Mouse (Mus musculus) embryonic facial prominence, embryonic 10.5 days (tissue): ENCODE results near the gene Bri3. TPM values are rescaled to one million over a fixed set of nuclear protein-coding genes. Genes with fewer than 3 reads are reported as not detected.
"Not testable (repeated sequence)": the region's sequence is repeated elsewhere in the genome, so short reads cannot be mapped to it uniquely, and the experiment has no call there.

ENCODE experiments used
- DNase-seq: peaks from one replicate; pipeline ENCODE4 v3.0.0-alpha.2; 2017; ENCODE audit warnings: low spot score
- H3K27ac ChIP-seq: fragments of 300-500 bp; sonication (generic); replicated peaks from 2 replicates; pipeline ENCODE4 v1.5.1; 2016; ENCODE audit warnings: mild to moderate bottlenecking
- H3K27me3 ChIP-seq: fragments of 300-500 bp; sonication (generic); replicated peaks from 2 replicates; pipeline ENCODE4 v1.6.1; 2016; ENCODE audit warnings: low read depth, mild to moderate bottlenecking; ENCODE audit not compliant: poor library complexity, severe bottlenecking
- H3K36me3 ChIP-seq: fragments of 300-500 bp; sonication (generic); replicated peaks from 2 replicates; pipeline ENCODE4 v1.6.1; 2016; ENCODE audit warnings: mild to moderate bottlenecking, moderate library complexity
- H3K4me1 ChIP-seq: fragments of 300-500 bp; sonication (generic); 2 replicates; pipeline ENCODE4 v1.6.1; 2016
- H3K4me3 ChIP-seq: fragments of 300-500 bp; sonication (generic); 2 replicates; pipeline ENCODE4 v1.5.1; 2016; ENCODE audit warnings: mild to moderate bottlenecking, moderate library complexity
- H3K9me3 ChIP-seq: fragments of 300-500 bp; sonication (generic); 2 replicates; pipeline ENCODE4 v1.6.1; 2016; ENCODE audit warnings: mild to moderate bottlenecking
- WGBS: fragments of 180-500 bp; shearing (Covaris S2); methylation state at CpG from one replicate; pipeline ENCODE4 v1.1.7; 2016; 5-methylcytosine and 5-hydroxymethylcytosine counted together
- polyA plus RNA-seq: library from polyadenylated mRNA; unstranded; fragments of >200 nt; fragmentation: Nextera tagmentation; extraction: Ambion mirVana; gene quantifications from 2 replicates; pipeline ENCODE4 v1.2.1, GENCODE M21; 2016

Bri3 gene
- polyA plus RNA-seq, 1 experiment from 2014 or later, result 119 TPM

GRCm38 (mm10) chr5:144321681-144322080 lies 77.4 kb downstream of the Bri3 start:
- DNase-seq, result no peak
- WGBS, result 78% methylated on average over 7 of the region's 7 CpGs
- Histone ChIP-seq H3K27me3 (no peaks in the 10 kb centered on the region), H3K4me3 (no peak overlapping the region), H3K36me3 (no peaks in the 10 kb centered on the region), H3K27ac (no peak overlapping the region), H3K4me1 (peaks cover 2% of the 10 kb centered on the region; the same call in 1 of the 2 replicates), H3K9me3 (no peaks in the 10 kb centered on the region)

- DNase-seq, result no peak
- no peaks in the 10 kb centered on the region for H3K36me3 ChIP-seq
- H3K27ac ChIP-seq, result no peak overlapping the region
- no peaks in the 10 kb centered on the region for H3K9me3 ChIP-seq
- WGBS, result 85% methylated on average over 3 of the region's 3 CpGs
- H3K27me3 ChIP-seq, result no peaks in the 10 kb centered on the region
- no peak overlapping the region for H3K4me3 ChIP-seq
- peaks cover 3% of the 10 kb centered on the region; the same call in 1 of the 2 replicates for H3K4me1 ChIP-seq
These were observed 78.5 kb downstream of the Bri3 start for GRCm38 (mm10) chr5:144322717-144323116.

GRCm38 (mm10) chr5:144334010-144334409 lies 89.8 kb downstream of the Bri3 start:
- Histone ChIP-seq H3K9me3 (no peaks in the 10 kb centered on the region), H3K27me3 (no peaks in the 10 kb centered on the region), H3K36me3 (no peaks in the 10 kb centered on the region), H3K4me3 (no peak overlapping the region), H3K4me1 (0 out of 2 replicates have a peak, but pooled peaks cover 2% of the 10 kb centered on the region), H3K27ac (no peak overlapping the region)
- no peak for DNase-seq
- WGBS, result 92% methylated on average over 11 of the region's 11 CpGs

- H3K4me1 ChIP-seq, H3K27ac ChIP-seq, H3K27me3 ChIP-seq, DNase-seq, H3K4me3 ChIP-seq, H3K36me3 ChIP-seq, H3K9me3 ChIP-seq: not testable (repeated sequence)
- 88% methylated on average over 6 of the region's 6 CpGs for WGBS
These were observed 91.1 kb downstream of the Bri3 start for GRCm38 (mm10) chr5:144335357-144335756.

DNA sequence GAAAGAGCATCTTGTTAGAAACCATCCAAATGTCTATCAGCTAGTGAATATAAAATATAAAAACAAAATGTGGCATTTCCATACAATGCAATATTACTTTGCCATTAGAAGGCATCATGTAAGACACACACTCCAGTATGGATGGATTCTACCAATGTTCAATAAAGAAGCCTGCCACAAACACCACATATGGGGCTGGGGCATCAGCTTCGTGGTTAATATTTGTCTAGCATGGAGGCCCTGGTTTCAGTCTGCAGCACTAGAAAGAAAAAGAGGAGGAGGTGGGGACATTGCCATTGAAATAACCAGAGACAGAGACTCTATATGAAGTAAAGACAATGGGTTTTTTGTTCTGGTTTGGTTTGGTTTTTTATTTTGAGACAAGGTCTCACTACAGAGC lies 94.5 kb downstream of the Bri3 start:
- 51% methylated on average over 1 of the region's 1 CpGs for WGBS
- H3K4me1 ChIP-seq, result peaks cover 8% of the 10 kb centered on the region
- no peak for DNase-seq
- no peaks in the 10 kb centered on the region for H3K27me3 ChIP-seq
- no peak overlapping the region for H3K4me3 ChIP-seq
- H3K36me3 ChIP-seq, result no peaks in the 10 kb centered on the region
- no peak overlapping the region for H3K27ac ChIP-seq
- no peaks in the 10 kb centered on the region for H3K9me3 ChIP-seq

DNA sequence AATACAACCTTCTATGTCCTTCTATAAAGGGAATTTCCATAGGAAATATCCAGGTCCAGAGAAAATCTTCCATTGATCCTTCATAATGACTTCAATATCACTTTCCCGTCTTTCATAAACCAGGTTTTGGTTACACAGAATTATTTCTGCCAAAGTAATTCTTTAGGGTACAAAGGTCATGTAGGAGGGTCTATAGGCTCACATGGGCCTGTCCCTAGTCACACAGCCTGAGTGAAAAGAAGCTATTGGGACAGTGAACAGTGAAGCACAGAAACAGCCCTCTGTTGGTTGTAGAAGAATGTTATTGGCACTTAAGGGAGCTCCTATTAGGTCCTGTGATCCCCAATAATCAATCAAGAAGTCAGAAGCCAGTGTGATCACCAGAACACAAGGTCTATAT lies 96.8 kb downstream of the Bri3 start:
- no peak for DNase-seq
- WGBS, result 66% methylated on average over 1 of the region's 1 CpGs
- H3K27me3 ChIP-seq, result no peaks in the 10 kb centered on the region

GRCm38 (mm10) chr5:144344592-144344991 lies 100.4 kb downstream of the Bri3 start:
- H3K27ac ChIP-seq, result no peak overlapping the region
- WGBS, result 86% methylated on average over 6 of the region's 6 CpGs
- no peak for DNase-seq
- H3K4me1 ChIP-seq, result peaks cover 6% of the 10 kb centered on the region
- no peaks in the 10 kb centered on the region for H3K36me3 ChIP-seq
- no peak overlapping the region for H3K4me3 ChIP-seq
- H3K9me3 ChIP-seq, result no peaks in the 10 kb centered on the region
- H3K27me3 ChIP-seq, result no peaks in the 10 kb centered on the region

More for the DNA sequence above, 96.8 kb downstream of the Bri3 start:
- Histone ChIP-seq H3K36me3 (no peaks in the 10 kb centered on the region), H3K9me3 (no peaks in the 10 kb centered on the region), H3K27ac (no peak overlapping the region), H3K4me3 (no peak overlapping the region), H3K4me1 (peaks cover 8% of the 10 kb centered on the region)

DNA sequence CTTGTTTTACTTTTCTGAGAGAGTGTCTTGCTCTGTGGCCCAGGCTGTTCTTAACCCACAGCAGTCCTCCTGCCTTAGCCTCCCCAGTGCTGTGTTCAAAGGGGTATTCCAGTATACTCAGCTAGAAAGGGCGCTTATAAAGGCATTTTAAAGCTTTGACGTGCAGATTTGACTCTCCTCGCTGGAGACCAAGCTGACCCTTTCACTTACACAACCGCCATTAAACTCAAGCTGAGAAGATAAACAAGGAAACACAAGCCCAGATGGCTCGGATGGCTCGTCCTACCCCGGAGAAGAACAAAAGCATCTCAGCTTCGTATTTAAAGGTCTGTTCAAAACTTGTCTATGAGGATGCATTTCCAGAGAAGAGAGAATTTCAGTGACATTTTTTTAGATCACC lies 106.9 kb downstream of the Bri3 start:
- WGBS, result 22% methylated on average over 8 of the region's 8 CpGs
- DNase-seq, result no peak
- Histone ChIP-seq H3K4me3 (no peak overlapping the region), H3K27ac (no peak overlapping the region; the same call in 1 of the 2 replicates), H3K9me3 (no peaks in the 10 kb centered on the region), H3K27me3 (0 out of 2 replicates have a peak, but pooled peaks cover 3% of the 10 kb centered on the region), H3K4me1 (no peaks in the 10 kb centered on the region), H3K36me3 (no peaks in the 10 kb centered on the region)

DNA sequence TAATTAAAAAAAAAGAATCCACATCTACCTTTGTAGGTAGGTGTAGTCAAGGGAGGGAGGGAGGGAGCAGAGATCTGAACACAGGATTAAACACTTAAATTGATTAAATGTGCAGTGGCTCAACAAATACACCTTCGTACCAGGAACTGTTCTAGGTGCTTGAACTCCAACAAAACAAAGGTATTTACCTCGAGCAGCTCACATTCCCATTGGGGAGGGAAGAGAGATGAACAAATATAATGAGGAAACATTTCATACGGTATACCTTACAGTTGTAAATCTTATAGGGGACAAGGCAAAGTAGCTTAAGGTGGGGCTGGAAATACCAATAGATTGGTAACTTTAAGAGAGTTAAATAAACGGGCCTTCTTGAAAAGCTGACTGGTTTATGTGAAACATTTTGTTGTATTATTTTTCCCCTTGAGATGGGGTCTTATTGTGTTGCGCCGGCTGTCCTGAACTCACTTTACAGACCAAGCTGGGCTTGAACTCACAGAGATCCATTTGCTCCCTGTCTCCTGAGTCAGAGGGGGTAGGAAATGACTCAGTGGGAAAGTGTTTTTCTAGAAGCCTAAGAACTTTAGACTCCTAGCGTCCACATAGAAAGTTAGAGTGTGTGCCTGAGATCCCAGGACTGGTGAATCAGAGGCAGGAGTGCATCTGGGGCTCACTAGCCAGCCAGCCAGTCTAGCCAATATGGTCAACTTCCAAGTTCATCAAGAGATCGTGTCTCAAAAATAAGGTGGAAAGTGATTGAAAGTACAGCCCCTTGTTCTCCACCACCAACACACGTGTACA lies 108.2 kb downstream of the Bri3 start:
- whole genome bisulfite sequencing, result 89% methylated on average over 9 of the region's 9 CpGs
- Histone ChIP-seq H3K4me3 (no peak overlapping the region), H3K27ac (no peak overlapping the region), H3K36me3 (no peaks in the 10 kb centered on the region), H3K27me3 (peaks cover 14% of the 10 kb centered on the region; the same call in 1 of the 2 replicates), H3K9me3 (no peaks in the 10 kb centered on the region), H3K4me1 (peaks cover 7% of the 10 kb centered on the region; the same call in 1 of the 2 replicates)
- DNase-seq, result no peak

- no peaks in the 10 kb centered on the region for H3K9me3 ChIP-seq
- H3K36me3 ChIP-seq, result no peaks in the 10 kb centered on the region
- peaks cover 27% of the 10 kb centered on the region; the same call in 1 of the 2 replicates for H3K27me3 ChIP-seq
- WGBS, result 8% methylated on average over 17 of the region's 17 CpGs
- H3K4me3 ChIP-seq, result peak overlapping the region; percentile 75
- peak overlapping the region; percentile 81 for H3K27ac ChIP-seq
- H3K4me1 ChIP-seq, result peaks cover 21% of the 10 kb centered on the region
- DNase-seq, result no peak
These were observed 112.7 kb downstream of the Bri3 start for GRCm38 (mm10) chr5:144356776-144357455.

DNA sequence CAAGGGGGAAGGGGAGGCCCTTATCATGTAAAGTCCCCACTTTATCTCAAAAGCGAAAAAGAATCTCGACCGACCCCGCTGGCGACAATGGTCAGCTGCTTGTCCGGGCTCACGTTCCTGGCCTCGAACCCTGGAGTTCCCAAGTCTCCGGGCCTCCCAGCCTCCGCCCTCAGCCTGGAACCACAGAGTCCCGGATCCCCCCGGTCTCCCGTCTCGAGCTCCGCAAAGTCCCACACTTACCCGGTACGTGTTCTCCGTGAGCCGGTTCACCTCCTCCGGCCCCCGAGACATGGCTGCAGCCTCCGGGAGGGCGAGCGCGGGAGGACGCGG lies 113.3 kb downstream of the Bri3 start:
- Histone ChIP-seq H3K27ac (peak overlapping the region; percentile 81), H3K4me3 (peak overlapping the region; percentile 75), H3K36me3 (no peaks in the 10 kb centered on the region), H3K4me1 (peaks cover 21% of the 10 kb centered on the region), H3K9me3 (no peaks in the 10 kb centered on the region), H3K27me3 (peaks cover 27% of the 10 kb centered on the region; the same call in 1 of the 2 replicates)
- DNase-seq, result no peak
- WGBS, result under 1% methylated on average over 27 of the region's 27 CpGs

GRCm38 (mm10) chr5:144357881-144358591 lies 113.8 kb downstream of the Bri3 start, which contains the start of gene Baiap2l1:
Baiap2l1 (minus strand) TSS chr5:144358112.
- H3K4me3 ChIP-seq, result peak within 1 kb of the TSS; percentile 75
- peaks cover 27% of the 10 kb centered on the region; the same call in 1 of the 2 replicates for H3K27me3 ChIP-seq
- WGBS, result under 1% methylated on average over 60 of the region's 60 CpGs
- no peaks in the 10 kb centered on the region for H3K36me3 ChIP-seq
- H3K9me3 ChIP-seq, result no peaks in the 10 kb centered on the region
- peaks cover 21% of the 10 kb centered on the region for H3K4me1 ChIP-seq
- H3K27ac ChIP-seq, result peak within 1 kb of the TSS; percentile 81
- peak; percentile 97 for DNase-seq
